Mouse (Mus musculus): Measurements from ENCODE around the gene Nobox.

The Nobox gene

GRCm38 (mm10) chr6:43274123-43274522 lies 35.2 kb downstream of the Nobox start:
- no peak for DNase-seq (ENCODE audit: low spot score in 2 of 2)

GRCm38 (mm10) chr6:43272597-43272996 lies 36.8 kb downstream of the Nobox start:
- DNase-seq (ENCODE audit: low spot score in 2 of 2) = no peak

- no peak for DNase-seq (ENCODE audit: low spot score in 2 of 2)
These were observed 43.0 kb downstream of the Nobox start for GRCm38 (mm10) chr6:43266356-43266755.

- DNase-seq (ENCODE audit: low spot score in 2 of 2) = peak in 1 of 2 experiments; percentile 3
These were observed 43.9 kb downstream of the Nobox start, which contains the start of gene Arhgef5 for GRCm38 (mm10) chr6:43265363-43266041. Gene Arhgef5, plus strand, starts transcription at chr6:43265582.

- DNase-seq (ENCODE audit: low spot score in 2 of 2) = no peak
These were observed 48.6 kb downstream of the Nobox start for GRCm38 (mm10) chr6:43260756-43261155.

- DNase-seq (ENCODE audit: low spot score in 2 of 2) = no peak
These were observed 55.0 kb downstream of the Nobox start for GRCm38 (mm10) chr6:43254193-43254926.

Measured in spleen, postnatal 36 days (tissue).